Mouse (Mus musculus): ENCODE results near the gene Mon2. TPM values are rescaled to one million over a fixed set of nuclear protein-coding genes. Genes with fewer than 3 reads are reported as not detected.

Mon2 gene
- polyA plus RNA-seq, 1 experiment from 2014 or later: 28.6 TPM

DNA sequence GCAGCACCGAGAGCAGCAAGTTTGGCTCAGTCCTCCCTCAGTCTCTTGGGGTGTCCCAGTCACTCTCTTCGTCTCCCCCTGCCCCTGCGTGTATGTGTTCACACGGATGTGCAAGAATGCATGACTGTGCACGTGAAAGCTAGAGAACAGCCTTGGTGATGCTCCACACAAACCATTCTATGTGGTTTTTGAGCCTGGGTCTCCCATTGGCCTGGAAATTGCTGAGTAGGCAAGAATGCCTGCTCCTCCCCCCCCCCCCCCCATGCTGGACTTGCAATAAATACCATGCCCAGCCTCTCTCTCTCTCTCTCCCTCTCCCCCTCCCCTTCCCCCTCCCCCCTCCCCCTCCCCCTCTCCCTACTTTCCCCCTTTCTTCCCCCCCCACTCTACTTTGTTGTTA, 117.6 kb downstream of the Mon2 start:
- 92% methylated on average over 5 of the region's 5 CpGs for WGBS
- DNase-seq (ENCODE audit: low spot score) (no peak), ATAC-seq (replicated peaks; ENCODE audit: low FRiP score) (no peak)
- peaks cover 5% of the 10 kb centered on the region for H3K4me1 ChIP-seq (replicated peaks; ENCODE audit: control insufficient read depth, insufficient read depth, low read length)
- no peak overlapping the region for H3K4me3 ChIP-seq (ENCODE audit: low read depth, low read length)
- no peaks in the 10 kb centered on the region for H3K36me3 ChIP-seq (ENCODE audit: control insufficient read depth, insufficient read depth, low read length)
- no peaks in the 10 kb centered on the region for H3K27me3 ChIP-seq (ENCODE audit: control insufficient read depth, insufficient read depth, low read length)
- no peaks in the 10 kb centered on the region for H3K9me3 ChIP-seq (ENCODE audit: control insufficient read depth, low read length)
- H3K4me2 ChIP-seq (ENCODE audit: low read depth, low read length, severe bottlenecking): no peak overlapping the region
- no peak overlapping the region for H3K27ac ChIP-seq (ENCODE audit: low read depth, low read length)
- H3K9ac ChIP-seq (ENCODE audit: low read length): no peak overlapping the region

DNA sequence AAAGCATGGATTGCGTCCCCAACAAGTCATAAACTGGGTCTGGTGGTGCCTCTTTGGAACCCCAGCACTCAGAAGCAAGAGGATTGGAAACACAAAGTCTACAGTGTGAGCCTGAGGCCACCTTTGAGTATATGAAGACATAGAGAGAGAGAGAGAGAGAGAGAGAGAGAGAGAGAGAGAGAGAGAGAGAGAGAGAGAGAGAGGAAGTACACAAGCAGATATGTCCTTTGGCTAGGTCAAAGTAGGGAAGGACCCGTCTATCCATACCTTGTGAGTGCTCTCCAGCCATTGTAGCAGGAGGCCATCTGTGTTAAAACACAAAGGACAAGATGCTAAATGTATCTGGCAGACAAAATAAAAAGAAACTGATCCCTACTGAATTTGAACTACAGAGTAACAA, 118.4 kb downstream of the Mon2 start:
- H3K4me1 ChIP-seq (replicated peaks; ENCODE audit: control insufficient read depth, insufficient read depth, low read length): peaks cover 2% of the 10 kb centered on the region; the same call in 1 of the 2 replicates
- 80% methylated on average over 2 of the region's 2 CpGs for whole genome bisulfite sequencing
- H3K4me2 ChIP-seq (ENCODE audit: low read depth, low read length, severe bottlenecking): no peak overlapping the region
- no peaks in the 10 kb centered on the region for H3K27me3 ChIP-seq (ENCODE audit: control insufficient read depth, insufficient read depth, low read length)
- no peak overlapping the region for H3K4me3 ChIP-seq (ENCODE audit: low read depth, low read length)
- no peaks in the 10 kb centered on the region for H3K9me3 ChIP-seq (ENCODE audit: control insufficient read depth, low read length)
- ATAC-seq (replicated peaks; ENCODE audit: low FRiP score): no peak
- H3K27ac ChIP-seq (ENCODE audit: low read depth, low read length): no peak overlapping the region
- DNase-seq (ENCODE audit: low spot score): no peak
- no peak overlapping the region for H3K9ac ChIP-seq (ENCODE audit: low read length)
- H3K36me3 ChIP-seq (ENCODE audit: control insufficient read depth, insufficient read depth, low read length): no peaks in the 10 kb centered on the region

DNA sequence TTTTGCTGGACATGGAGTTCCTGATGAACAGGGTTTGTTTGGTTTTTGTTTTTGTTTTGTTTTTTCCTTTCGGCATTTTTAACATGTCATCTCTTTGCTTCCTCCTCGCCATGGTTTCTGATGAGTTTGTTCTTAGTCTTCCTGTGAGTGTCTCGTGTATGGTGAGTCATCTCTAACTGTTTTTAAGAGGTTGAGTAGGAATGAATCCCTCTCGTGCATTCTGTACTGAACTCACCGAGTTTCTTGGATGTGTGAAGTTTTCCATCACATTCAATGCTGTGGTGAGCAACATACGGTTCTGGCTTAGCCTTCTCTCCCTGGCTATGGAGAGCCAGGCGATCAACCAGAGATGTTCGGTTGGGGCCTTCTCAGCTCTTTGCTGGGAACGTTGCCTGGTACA, 122.7 kb downstream of the Mon2 start:
- Histone ChIP-seq H3K36me3 (ENCODE audit: control insufficient read depth, insufficient read depth, low read length) (no peaks in the 10 kb centered on the region), H3K4me3 (ENCODE audit: low read depth, low read length) (no peak overlapping the region), H3K4me1 (replicated peaks; ENCODE audit: control insufficient read depth, insufficient read depth, low read length) (no peaks in the 10 kb centered on the region), H3K27ac (ENCODE audit: low read depth, low read length) (no peak overlapping the region), H3K4me2 (ENCODE audit: low read depth, low read length, severe bottlenecking) (no peak overlapping the region), H3K9ac (ENCODE audit: low read length) (no peak overlapping the region), H3K27me3 (ENCODE audit: control insufficient read depth, insufficient read depth, low read length) (no peaks in the 10 kb centered on the region), H3K9me3 (ENCODE audit: control insufficient read depth, low read length) (no peaks in the 10 kb centered on the region)
- ATAC-seq (replicated peaks; ENCODE audit: low FRiP score) (no peak), DNase-seq (ENCODE audit: low spot score) (no peak)
- WGBS: 89% methylated on average over 9 of the region's 9 CpGs

DNA sequence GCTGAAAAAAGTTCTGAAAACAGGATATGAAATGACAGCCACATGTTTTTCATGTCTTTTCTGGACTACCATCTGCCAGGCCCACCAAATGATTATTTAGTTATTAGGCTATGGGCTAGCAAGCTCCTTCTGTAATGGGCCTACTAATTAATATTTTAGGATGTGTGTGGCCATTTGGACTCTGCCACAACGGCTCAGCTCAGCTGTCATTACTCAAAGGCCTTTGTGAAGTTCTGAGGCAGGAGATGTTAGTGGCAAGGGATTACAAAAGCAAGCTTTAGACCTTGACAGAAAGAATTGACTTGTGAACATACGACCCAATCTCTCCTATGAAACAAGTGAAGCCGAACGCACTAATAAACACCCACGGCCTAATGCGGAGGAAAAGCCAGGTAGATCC, 125.3 kb downstream of the Mon2 start:
- H3K4me3 ChIP-seq (ENCODE audit: low read depth, low read length): no peak overlapping the region
- H3K27me3 ChIP-seq (ENCODE audit: control insufficient read depth, insufficient read depth, low read length): no peaks in the 10 kb centered on the region
- H3K4me2 ChIP-seq (ENCODE audit: low read depth, low read length, severe bottlenecking): no peak overlapping the region
- H3K9ac ChIP-seq (ENCODE audit: low read length): no peak overlapping the region
- H3K27ac ChIP-seq (ENCODE audit: low read depth, low read length): no peak overlapping the region
- no peak for DNase-seq (ENCODE audit: low spot score)
- WGBS: 67% methylated on average over 6 of the region's 6 CpGs
- ATAC-seq (replicated peaks; ENCODE audit: low FRiP score): no peak
- no peaks in the 10 kb centered on the region for H3K9me3 ChIP-seq (ENCODE audit: control insufficient read depth, low read length)
- H3K36me3 ChIP-seq (ENCODE audit: control insufficient read depth, insufficient read depth, low read length): no peaks in the 10 kb centered on the region
- no peaks in the 10 kb centered on the region for H3K4me1 ChIP-seq (replicated peaks; ENCODE audit: control insufficient read depth, insufficient read depth, low read length)

DNA sequence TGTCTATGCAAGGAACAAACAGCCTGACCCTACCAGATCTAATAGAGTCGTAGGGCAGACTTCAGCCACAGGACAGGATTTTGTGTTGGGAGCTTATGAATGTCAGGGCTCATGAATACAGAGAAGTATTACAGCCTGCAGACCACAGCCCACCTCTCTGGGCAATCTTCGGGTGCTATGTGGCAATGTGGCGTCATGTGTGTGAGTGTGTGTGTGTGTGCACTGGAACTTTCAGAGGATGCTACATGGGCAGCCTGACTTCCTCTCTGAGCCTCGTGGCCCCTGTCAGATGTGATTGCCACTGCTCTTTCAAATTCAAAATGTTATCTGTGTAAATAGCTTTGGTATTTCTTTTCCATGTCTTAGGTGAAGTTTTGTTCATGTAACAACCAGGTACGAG, 131.4 kb downstream of the Mon2 start:
- H3K9me3 ChIP-seq (ENCODE audit: control insufficient read depth, low read length): no peaks in the 10 kb centered on the region
- H3K4me2 ChIP-seq (ENCODE audit: low read depth, low read length, severe bottlenecking): no peak overlapping the region
- H3K4me1 ChIP-seq (replicated peaks; ENCODE audit: control insufficient read depth, insufficient read depth, low read length): no peaks in the 10 kb centered on the region
- peak; percentile 23 for DNase-seq (ENCODE audit: low spot score)
- ATAC-seq (replicated peaks; ENCODE audit: low FRiP score): no peak
- no peak overlapping the region for H3K9ac ChIP-seq (ENCODE audit: low read length)
- no peaks in the 10 kb centered on the region for H3K36me3 ChIP-seq (ENCODE audit: control insufficient read depth, insufficient read depth, low read length)
- WGBS: 88% methylated on average over 5 of the region's 5 CpGs
- H3K4me3 ChIP-seq (ENCODE audit: low read depth, low read length): no peak overlapping the region
- H3K27me3 ChIP-seq (ENCODE audit: control insufficient read depth, insufficient read depth, low read length): no peaks in the 10 kb centered on the region
- no peak overlapping the region for H3K27ac ChIP-seq (ENCODE audit: low read depth, low read length)

DNA sequence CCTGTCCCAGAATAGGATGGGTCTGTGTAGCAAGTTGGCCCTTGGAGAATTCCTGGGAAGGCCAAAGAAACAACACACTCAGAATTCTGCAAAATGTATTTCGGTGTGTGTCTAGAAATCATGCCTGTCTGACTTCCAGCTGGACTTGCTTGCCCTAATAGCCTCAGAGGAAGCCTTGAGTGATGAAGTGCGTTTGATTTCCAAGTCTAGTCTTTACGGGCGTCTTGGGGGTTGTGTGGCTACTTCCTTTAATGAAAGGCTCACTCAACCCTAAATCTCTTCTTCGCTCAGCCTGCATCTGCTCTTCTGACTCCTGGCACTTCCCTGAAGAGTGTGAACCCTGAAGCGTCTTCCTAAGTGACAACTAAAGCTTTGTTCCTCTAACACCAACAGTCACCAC, 132.5 kb downstream of the Mon2 start:
- no peak overlapping the region for H3K9ac ChIP-seq (ENCODE audit: low read length)
- peak; percentile 5 for DNase-seq (ENCODE audit: low spot score)
- H3K27me3 ChIP-seq (ENCODE audit: control insufficient read depth, insufficient read depth, low read length): no peaks in the 10 kb centered on the region
- no peaks in the 10 kb centered on the region for H3K9me3 ChIP-seq (ENCODE audit: control insufficient read depth, low read length)
- no peaks in the 10 kb centered on the region for H3K36me3 ChIP-seq (ENCODE audit: control insufficient read depth, insufficient read depth, low read length)
- 57% methylated on average over 6 of the region's 6 CpGs for WGBS
- H3K4me3 ChIP-seq (ENCODE audit: low read depth, low read length): no peak overlapping the region
- H3K4me1 ChIP-seq (replicated peaks; ENCODE audit: control insufficient read depth, insufficient read depth, low read length): no peaks in the 10 kb centered on the region
- no peak overlapping the region for H3K4me2 ChIP-seq (ENCODE audit: low read depth, low read length, severe bottlenecking)
- no peak overlapping the region for H3K27ac ChIP-seq (ENCODE audit: low read depth, low read length)
- no peak for ATAC-seq (replicated peaks; ENCODE audit: low FRiP score)

DNA sequence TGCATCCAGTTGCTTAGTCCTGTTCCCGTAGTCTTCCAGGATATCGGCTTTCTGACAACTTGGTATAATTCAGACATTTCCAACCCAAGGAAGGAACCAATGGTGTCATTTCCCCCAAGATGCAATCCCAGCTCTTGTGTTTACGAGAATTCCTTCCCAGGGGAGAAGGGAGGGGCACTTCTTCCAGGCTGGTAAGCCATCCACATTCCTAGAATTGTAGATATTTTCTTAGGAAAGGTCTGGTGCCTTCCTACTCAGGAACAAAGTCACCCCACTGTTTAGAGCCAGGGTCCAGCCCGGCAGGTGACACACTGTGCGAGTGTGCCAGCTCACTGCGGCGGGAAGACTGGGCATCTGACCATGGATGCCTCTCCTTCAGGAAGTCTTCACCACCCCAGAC, 133.5 kb downstream of the Mon2 start:
- Histone ChIP-seq H3K27ac (ENCODE audit: low read depth, low read length) (no peak overlapping the region), H3K9me3 (ENCODE audit: control insufficient read depth, low read length) (no peaks in the 10 kb centered on the region), H3K4me1 (replicated peaks; ENCODE audit: control insufficient read depth, insufficient read depth, low read length) (no peaks in the 10 kb centered on the region), H3K4me2 (ENCODE audit: low read depth, low read length, severe bottlenecking) (no peak overlapping the region), H3K36me3 (ENCODE audit: control insufficient read depth, insufficient read depth, low read length) (no peaks in the 10 kb centered on the region), H3K27me3 (ENCODE audit: control insufficient read depth, insufficient read depth, low read length) (no peaks in the 10 kb centered on the region), H3K4me3 (ENCODE audit: low read depth, low read length) (no peak overlapping the region), H3K9ac (ENCODE audit: low read length) (no peak overlapping the region)
- 91% methylated on average over 7 of the region's 7 CpGs for WGBS
- DNase-seq (ENCODE audit: low spot score) (peak; percentile 43), ATAC-seq (replicated peaks; ENCODE audit: low FRiP score) (no peak)

MicroRNAs encoded within 50 kb of the gene (microRNA counts, 519-probe panel; counts per million panel counts)
- microRNA mmu-let-7i: 5,709 counts per million, percentile 74 among the panel's probes with 10 or more counts

Small RNA genes within 50 kb of the gene (microRNA-seq; reads per million reads assigned to microRNA genes)
- 7,702 reads per million, percentile 89 among the genes with 10 or more reads in this experiment for gene Mirlet7i (ENCODE audit: insufficient number of aligned reads)

Other genes with a start within 250 kb of the Mon2 start
- gene Usp15, start 120.5 kb upstream of the Mon2 start, polyA plus RNA-seq (2014; fragmentation: Nextera tagmentation; extraction: Ambion mirVana): 76.2 and 80.1 TPM in 2 replicates
- 4.4 and 5.0 TPM in 2 replicates for gene Fam19a2, start 187.5 kb upstream of the Mon2 start, polyA plus RNA-seq (2014; fragmentation: Nextera tagmentation; extraction: Ambion mirVana)

Data from forebrain, embryonic 11.5 days (tissue).